Mouse (Mus musculus) E14TG2a.4 (cell line): ENCODE results near the gene Ddx4.

ENCODE experiments used
- CTCF ChIP-seq: conservative IDR thresholded peaks from 2 replicates; pipeline ENCODE4 v1.5.1; 2014; ENCODE audit warnings: low read length
- POU5F1 ChIP-seq: IDR thresholded peaks from 2 replicates; pipeline ENCODE4 v1.6.1; 2014; ENCODE audit warnings: low read length, borderline replicate concordance

DNA sequence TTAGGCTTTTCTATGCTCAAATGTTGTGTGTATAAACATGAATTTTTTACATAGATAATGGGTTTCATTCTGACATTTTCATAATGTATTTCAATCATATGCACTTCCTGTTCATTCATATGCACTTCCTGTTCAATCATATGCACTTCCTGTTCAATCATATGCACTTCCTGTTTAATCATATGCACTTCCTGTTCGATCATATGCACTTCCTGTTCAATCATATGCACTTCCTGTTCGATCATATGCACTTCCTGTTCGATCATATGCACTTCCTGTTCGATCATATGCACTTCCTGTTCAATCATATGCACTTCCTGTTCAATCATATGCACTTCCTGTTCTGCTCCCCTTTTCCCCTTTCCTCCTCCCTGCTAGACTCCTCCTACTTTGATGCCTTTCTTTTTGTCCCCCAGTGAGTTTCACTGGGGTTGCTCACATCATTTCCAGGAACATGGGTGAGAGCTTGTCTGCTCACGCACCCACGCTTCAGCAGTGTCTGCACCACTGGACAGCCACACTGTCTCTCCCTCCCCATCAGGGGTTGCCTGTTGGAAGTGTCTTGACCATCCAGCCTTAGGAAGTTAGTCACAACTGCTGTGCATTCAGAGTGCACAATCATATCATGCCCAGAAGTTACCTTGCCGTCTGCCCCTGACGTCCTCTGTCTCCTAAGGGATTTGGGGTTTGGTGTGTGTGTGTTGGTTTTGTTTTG, 43.4 kb upstream of the Ddx4 start:
- no peak for TF ChIP-seq CTCF
- TF ChIP-seq POU5F1: no peak
